Mouse (Mus musculus) lung, embryonic 15.5 days (tissue): Measurements from ENCODE around the gene Sgms1. TPM values are rescaled to one million over a fixed set of nuclear protein-coding genes. Genes with fewer than 3 reads are reported as not detected.

Source experiments
- ATAC-seq: fragments of 200-750 bp; cut with Nextera tagmentation; 2 replicates; pipeline ENCODE4 v1.8.0; 2017; ENCODE audit warnings: moderate number of reproducible peaks, borderline replicate concordance; ENCODE audit not compliant: low FRiP score, low TSS enrichment; ENCODE audit errors: extremely low read depth
- H3K27ac ChIP-seq: fragments of 300-500 bp; sonication (generic); 2 replicates; pipeline ENCODE4 v1.5.1; 2015; ENCODE audit warnings: moderate library complexity, mild to moderate bottlenecking, inconsistent platforms
- H3K27me3 ChIP-seq: fragments of 300-500 bp; sonication (generic); 2 replicates; pipeline ENCODE4 v1.6.1; 2015; ENCODE audit warnings: inconsistent platforms
- H3K36me3 ChIP-seq: fragments of 300-500 bp; sonication (generic); 2 replicates; pipeline ENCODE4 v1.6.1; 2015; ENCODE audit warnings: inconsistent platforms
- H3K4me1 ChIP-seq: fragments of 300-500 bp; sonication (generic); 2 replicates; pipeline ENCODE4 v1.6.1; 2015; ENCODE audit warnings: inconsistent platforms
- H3K4me2 ChIP-seq: fragments of 300-500 bp; sonication (generic); 2 replicates; pipeline ENCODE4 v1.6.1; 2015; ENCODE audit warnings: inconsistent platforms, mild to moderate bottlenecking, moderate library complexity
- H3K4me3 ChIP-seq: fragments of 300-500 bp; sonication (generic); 2 replicates; pipeline ENCODE4 v1.5.1; 2015; ENCODE audit warnings: mild to moderate bottlenecking, inconsistent platforms
- H3K9ac ChIP-seq: fragments of 300-500 bp; sonication (generic); 2 replicates; pipeline ENCODE4 v1.6.1; 2015; ENCODE audit warnings: inconsistent platforms
- H3K9me3 ChIP-seq: fragments of 300-500 bp; sonication (generic); 2 replicates; pipeline ENCODE4 v1.6.1; 2016; ENCODE audit warnings: inconsistent platforms
- WGBS: fragments of 180-500 bp; shearing (Covaris S2); methylation state at CpG from one replicate; pipeline ENCODE4 v1.1.7; 2015; 5-methylcytosine and 5-hydroxymethylcytosine counted together
- polyA plus RNA-seq: library from polyadenylated mRNA; unstranded; fragments of >200 nt; fragmentation: Nextera tagmentation; extraction: Ambion mirVana; gene quantifications from 2 replicates; pipeline ENCODE4 v1.2.1, GENCODE M21; 2015

The Sgms1 gene
- 50.4 and 54.7 TPM in 2 replicates for polyA plus RNA-seq

GRCm38 (mm10) chr19:32389001-32389871, at the start of gene Sgms1:
Gene Sgms1 (minus strand): TSS chr19:32389714.
- Histone ChIP-seq H3K27ac (peak within 1 kb of the TSS; percentile 94), H3K27me3 (no peaks in the 10 kb centered on the region), H3K4me2 (peak within 1 kb of the TSS; percentile 89), H3K9me3 (no peaks in the 10 kb centered on the region), H3K9ac (peak within 1 kb of the TSS; percentile 83), H3K4me3 (peak within 1 kb of the TSS; percentile 87), H3K36me3 (no peaks in the 10 kb centered on the region), H3K4me1 (peaks cover 34% of the 10 kb centered on the region)
- ATAC-seq: peak; percentile 95
- under 1% methylated on average over 65 of the region's 68 CpGs for WGBS

GRCm38 (mm10) chr19:32425856-32426255, 36.3 kb upstream of the Sgms1 start:
- 76% methylated on average over 3 of the region's 3 CpGs for WGBS
- Histone ChIP-seq H3K4me2 (no peak overlapping the region), H3K36me3 (no peaks in the 10 kb centered on the region), H3K9me3 (no peaks in the 10 kb centered on the region), H3K27me3 (no peaks in the 10 kb centered on the region), H3K4me1 (no peaks in the 10 kb centered on the region), H3K9ac (no peak overlapping the region), H3K4me3 (no peak overlapping the region), H3K27ac (no peak overlapping the region)
- no peak for ATAC-seq

- H3K4me3 ChIP-seq: no peak overlapping the region
- no peaks in the 10 kb centered on the region for H3K4me1 ChIP-seq
- no peak for ATAC-seq
- H3K9me3 ChIP-seq: no peaks in the 10 kb centered on the region
- no peak overlapping the region for H3K9ac ChIP-seq
- H3K4me2 ChIP-seq: no peak overlapping the region
- H3K36me3 ChIP-seq: no peaks in the 10 kb centered on the region
- H3K27me3 ChIP-seq: no peaks in the 10 kb centered on the region
- no peak overlapping the region for H3K27ac ChIP-seq
- 84% methylated on average over 3 of the region's 3 CpGs for WGBS
These were observed 35.2 kb upstream of the Sgms1 start for GRCm38 (mm10) chr19:32424706-32425105.

- Histone ChIP-seq H3K4me2 (no peak overlapping the region), H3K27ac (no peak overlapping the region), H3K9me3 (no peaks in the 10 kb centered on the region), H3K4me3 (no peak overlapping the region), H3K36me3 (no peaks in the 10 kb centered on the region), H3K9ac (no peak overlapping the region), H3K4me1 (no peaks in the 10 kb centered on the region), H3K27me3 (no peaks in the 10 kb centered on the region)
- 57% methylated on average over 3 of the region's 3 CpGs for WGBS
- no peak for ATAC-seq
These were observed 29.6 kb upstream of the Sgms1 start for GRCm38 (mm10) chr19:32419069-32419468.

- Histone ChIP-seq H3K9ac (no peak overlapping the region), H3K4me1 (no peaks in the 10 kb centered on the region), H3K4me2 (no peak overlapping the region), H3K4me3 (no peak overlapping the region), H3K9me3 (no peaks in the 10 kb centered on the region), H3K27me3 (no peaks in the 10 kb centered on the region), H3K27ac (no peak overlapping the region), H3K36me3 (no peaks in the 10 kb centered on the region)
- WGBS: 78% methylated on average over 7 of the region's 7 CpGs
- no peak for ATAC-seq
These were observed 27.3 kb upstream of the Sgms1 start for GRCm38 (mm10) chr19:32416692-32417317.

GRCm38 (mm10) chr19:32409603-32410360, 20.3 kb upstream of the Sgms1 start:
- Histone ChIP-seq H3K4me1 (no peaks in the 10 kb centered on the region), H3K36me3 (no peaks in the 10 kb centered on the region), H3K27ac (no peak overlapping the region), H3K4me3 (no peak overlapping the region), H3K9ac (no peak overlapping the region), H3K9me3 (no peaks in the 10 kb centered on the region), H3K27me3 (no peaks in the 10 kb centered on the region), H3K4me2 (no peak overlapping the region)
- 57% methylated on average over 8 of the region's 8 CpGs for WGBS
- no peak for ATAC-seq

GRCm38 (mm10) chr19:32406717-32407116, 17.2 kb upstream of the Sgms1 start:
- H3K9me3 ChIP-seq: no peaks in the 10 kb centered on the region
- no peak for ATAC-seq
- H3K27ac ChIP-seq: no peak overlapping the region
- WGBS: 64% methylated on average over 7 of the region's 7 CpGs
- no peaks in the 10 kb centered on the region for H3K4me1 ChIP-seq
- H3K4me2 ChIP-seq: no peak overlapping the region
- H3K36me3 ChIP-seq: no peaks in the 10 kb centered on the region
- no peak overlapping the region for H3K9ac ChIP-seq
- H3K27me3 ChIP-seq: no peaks in the 10 kb centered on the region
- H3K4me3 ChIP-seq: no peak overlapping the region

GRCm38 (mm10) chr19:32404386-32404785, 14.9 kb upstream of the Sgms1 start:
- WGBS: 63% methylated on average over 5 of the region's 5 CpGs
- Histone ChIP-seq H3K27me3 (no peaks in the 10 kb centered on the region), H3K36me3 (no peaks in the 10 kb centered on the region), H3K4me3 (no peak overlapping the region), H3K27ac (no peak overlapping the region), H3K4me2 (no peak overlapping the region), H3K9me3 (no peaks in the 10 kb centered on the region), H3K9ac (no peak overlapping the region), H3K4me1 (no peaks in the 10 kb centered on the region)
- no peak for ATAC-seq

- WGBS: 83% methylated on average over 5 of the region's 5 CpGs
- H3K9ac ChIP-seq: no peak overlapping the region
- no peak for ATAC-seq
These were observed 14.3 kb upstream of the Sgms1 start for GRCm38 (mm10) chr19:32403834-32404233.

GRCm38 (mm10) chr19:32398491-32398890, 9.0 kb upstream of the Sgms1 start:
- Histone ChIP-seq H3K9me3 (no peaks in the 10 kb centered on the region), H3K9ac (no peak overlapping the region), H3K36me3 (no peaks in the 10 kb centered on the region), H3K4me3 (no peak overlapping the region), H3K27me3 (no peaks in the 10 kb centered on the region), H3K4me1 (no peaks in the 10 kb centered on the region), H3K4me2 (no peak overlapping the region), H3K27ac (no peak overlapping the region)
- 79% methylated on average over 5 of the region's 5 CpGs for WGBS
- ATAC-seq: no peak

More at GRCm38 (mm10) chr19:32403834-32404233, 14.3 kb upstream of the Sgms1 start:
- no peaks in the 10 kb centered on the region for H3K27me3 ChIP-seq
- no peaks in the 10 kb centered on the region for H3K4me1 ChIP-seq
- no peaks in the 10 kb centered on the region for H3K36me3 ChIP-seq
- H3K4me2 ChIP-seq: no peak overlapping the region
- H3K9me3 ChIP-seq: no peaks in the 10 kb centered on the region
- no peak overlapping the region for H3K4me3 ChIP-seq
- no peak overlapping the region for H3K27ac ChIP-seq

GRCm38 (mm10) chr19:32396303-32396702, 6.8 kb upstream of the Sgms1 start:
- no peak overlapping the region for H3K9ac ChIP-seq
- no peaks in the 10 kb centered on the region for H3K9me3 ChIP-seq
- H3K27me3 ChIP-seq: no peaks in the 10 kb centered on the region
- no peaks in the 10 kb centered on the region for H3K36me3 ChIP-seq
- 55% methylated on average over 6 of the region's 6 CpGs for WGBS
- H3K4me3 ChIP-seq: no peak overlapping the region
- H3K27ac ChIP-seq: no peak overlapping the region
- H3K4me1 ChIP-seq: no peaks in the 10 kb centered on the region
- ATAC-seq: no peak
- no peak overlapping the region for H3K4me2 ChIP-seq

GRCm38 (mm10) chr19:32394825-32395224, 5.3 kb upstream of the Sgms1 start:
- Histone ChIP-seq H3K9ac (no peak overlapping the region), H3K27ac (no peak overlapping the region), H3K27me3 (no peaks in the 10 kb centered on the region), H3K4me1 (peaks cover 6% of the 10 kb centered on the region; the same call in 1 of the 2 replicates), H3K4me2 (no peak overlapping the region), H3K4me3 (no peak overlapping the region), H3K36me3 (no peaks in the 10 kb centered on the region), H3K9me3 (no peaks in the 10 kb centered on the region)
- no peak for ATAC-seq
- WGBS: 84% methylated on average over 13 of the region's 13 CpGs
